Mouse (Mus musculus) MEL (cell line): ENCODE measurements around the gene Tatdn3. TPM values are rescaled to one million over a fixed set of nuclear protein-coding genes. Genes with fewer than 3 reads are reported as not detected.
A peak's percentile ranks its signal among the peaks of the same experiment; 100 is the strongest.

Experiments
- DNase-seq: peaks from one replicate; pipeline ENCODE4 v3.0.0; 2011; ENCODE audit warnings: low read depth, low spot score
- H3K27ac ChIP-seq: 2 replicates; pipeline ENCODE4 v1.5.1; 2012; ENCODE audit warnings: low read depth, mild to moderate bottlenecking, control low read depth, low read length, moderate library complexity; ENCODE audit not compliant: control insufficient read depth
- H3K27me3 ChIP-seq, 2 experiments: fragments of 150-350 bp in 1 of 2; sonication (generic) in 1 of 2; 2 replicates each; pipeline ENCODE4 v1.6.1; 2012; ENCODE audit warnings: low read length in 2 of 2, mild to moderate bottlenecking in 2 of 2, improper control_type of control experiment in 1 of 2, moderate library complexity in 1 of 2; ENCODE audit not compliant: insufficient read depth in 2 of 2, control insufficient read depth in 1 of 2
- H3K36me3 ChIP-seq, 2 experiments: 2 replicates each; pipeline ENCODE4 v1.6.1; 2012 to 2014; ENCODE audit warnings: low read length in 2 of 2, improper control_type of control experiment in 1 of 2, inconsistent platforms in 1 of 2, mild to moderate bottlenecking in 1 of 2; ENCODE audit not compliant: insufficient read depth in 2 of 2, control insufficient read depth in 1 of 2
- H3K4me1 ChIP-seq, 2 experiments: fragments of 150-350 bp in 1 of 2; sonication (generic) in 1 of 2; 2 replicates each; pipeline ENCODE4 v1.6.1; 2012; ENCODE audit warnings: low read length in 2 of 2, improper control_type of control experiment in 1 of 2, mild to moderate bottlenecking in 1 of 2; ENCODE audit not compliant: insufficient read depth in 2 of 2, control insufficient read depth in 1 of 2
- H3K4me3 ChIP-seq, 2 experiments: fragments of 150-350 bp in 1 of 2; sonication (generic) in 1 of 2; 2 replicates each; pipeline ENCODE4 v1.5.1; 2012; ENCODE audit warnings: low read depth in 2 of 2, low read length in 2 of 2, mild to moderate bottlenecking in 2 of 2, moderate library complexity in 2 of 2, control low read depth in 1 of 2, improper control_type of control experiment in 1 of 2; ENCODE audit not compliant: control insufficient read depth in 1 of 2, insufficient read depth in 1 of 2
- H3K79me2 ChIP-seq: 2 replicates; pipeline ENCODE4 v1.6.1; 2012; ENCODE audit warnings: mild to moderate bottlenecking, low read length, moderate library complexity; ENCODE audit not compliant: control insufficient read depth, poor library complexity, insufficient read depth
- H3K9ac ChIP-seq: 2 replicates; pipeline ENCODE4 v1.6.1; 2012; ENCODE audit warnings: low read depth, mild to moderate bottlenecking, control low read depth, low read length, moderate library complexity; ENCODE audit not compliant: control insufficient read depth, poor library complexity, severe bottlenecking
- H3K9me3 ChIP-seq: fragments of 150-350 bp; sonication (generic); replicated peaks from 2 replicates; pipeline ENCODE4 v1.6.1; 2012; ENCODE audit warnings: mild to moderate bottlenecking, low read length, improper control_type of control experiment, moderate library complexity; ENCODE audit not compliant: insufficient read depth
- BHLHE40 ChIP-seq: IDR thresholded peaks from 2 replicates; pipeline ENCODE4 v1.6.1; 2012; ENCODE audit warnings: low read depth, mild to moderate bottlenecking, inconsistent platforms, low read length, improper control_type of control experiment, borderline replicate concordance
- CHD1 ChIP-seq: IDR thresholded peaks from 2 replicates; pipeline ENCODE4 v1.6.1; 2012; ENCODE audit warnings: low read depth, mild to moderate bottlenecking, inconsistent platforms, low read length, improper control_type of control experiment
- CHD2 ChIP-seq: IDR thresholded peaks from 2 replicates; pipeline ENCODE4 v1.6.1; 2011; ENCODE audit warnings: low read length, improper control_type of control experiment
- CTCF ChIP-seq, 3 experiments: IDR thresholded peaks in 2 of 3; conservative IDR thresholded peaks in 1 of 3; 2 replicates each; pipeline ENCODE4 v1.5.1; 2011 to 2012; ENCODE audit warnings: low read length in 3 of 3, low read depth in 2 of 3, mild to moderate bottlenecking in 2 of 3, improper control_type of control experiment in 1 of 3, inconsistent platforms in 1 of 3, mixed read lengths in 1 of 3, moderate library complexity in 1 of 3; ENCODE audit not compliant: control insufficient read depth in 1 of 3, insufficient read depth in 1 of 3, poor library complexity in 1 of 3, severe bottlenecking in 1 of 3
- E2F4 ChIP-seq: IDR thresholded peaks from 2 replicates; pipeline ENCODE4 v1.6.1; 2011; ENCODE audit warnings: low read depth, low read length, improper control_type of control experiment, borderline replicate concordance
- ELF1 ChIP-seq: IDR thresholded peaks from 2 replicates; pipeline ENCODE4 v1.6.1; 2014; ENCODE audit warnings: low read depth, mild to moderate bottlenecking, inconsistent platforms, low read length, improper control_type of control experiment, moderate library complexity
- EP300 ChIP-seq, 2 experiments: IDR thresholded peaks; 2 replicates each; pipeline ENCODE4 v1.6.1; 2011; ENCODE audit warnings: improper control_type of control experiment in 2 of 2, low read length in 2 of 2, low read depth in 1 of 2, mild to moderate bottlenecking in 1 of 2
- ETS1 ChIP-seq: IDR thresholded peaks from 2 replicates; pipeline ENCODE4 v1.6.1; 2012; ENCODE audit warnings: low read depth, mild to moderate bottlenecking, inconsistent platforms, low read length, improper control_type of control experiment, moderate library complexity
- GABPA ChIP-seq: IDR thresholded peaks from 2 replicates; pipeline ENCODE4 v1.6.1; 2012; ENCODE audit warnings: low read depth, mild to moderate bottlenecking, inconsistent platforms, low read length, improper control_type of control experiment, moderate library complexity
- GATA1 ChIP-seq: IDR thresholded peaks from 2 replicates; pipeline ENCODE4 v1.6.1; 2011; ENCODE audit warnings: low read depth, low read length, improper control_type of control experiment
- JUND ChIP-seq: IDR thresholded peaks from 2 replicates; pipeline ENCODE4 v1.6.1; 2011; ENCODE audit warnings: low read depth, mild to moderate bottlenecking, improper control_type of control experiment, low read length
- KAT2A ChIP-seq: conservative IDR thresholded peaks from 2 replicates; pipeline ENCODE4 v1.6.1; 2012; ENCODE audit warnings: low read depth, low read length, improper control_type of control experiment, inconsistent platforms
- MAFK ChIP-seq: IDR thresholded peaks from 2 replicates; pipeline ENCODE4 v1.6.1; 2011; ENCODE audit warnings: low read depth, mild to moderate bottlenecking, low read length, improper control_type of control experiment, borderline replicate concordance
- MAX ChIP-seq: IDR thresholded peaks from 2 replicates; pipeline ENCODE4 v1.6.1; 2011; ENCODE audit warnings: low read length, improper control_type of control experiment
- MAZ ChIP-seq: IDR thresholded peaks from 2 replicates; pipeline ENCODE4 v1.6.1; 2012; ENCODE audit warnings: low read depth, mild to moderate bottlenecking, inconsistent platforms, low read length, improper control_type of control experiment
- MEF2A ChIP-seq: IDR thresholded peaks from 2 replicates; pipeline ENCODE4 v1.6.1; 2014; ENCODE audit warnings: low read depth, mild to moderate bottlenecking, inconsistent platforms, low read length, improper control_type of control experiment; ENCODE audit not compliant: poor library complexity, insufficient replicate concordance, severe bottlenecking; ENCODE audit errors: extremely low read depth
- MXI1 ChIP-seq: IDR thresholded peaks from 2 replicates; pipeline ENCODE4 v1.6.1; 2011; ENCODE audit warnings: mild to moderate bottlenecking, low read depth, low read length, improper control_type of control experiment
- MYB ChIP-seq: IDR thresholded peaks from 2 replicates; pipeline ENCODE4 v1.6.1; 2011; ENCODE audit warnings: mild to moderate bottlenecking, low read depth, low read length, improper control_type of control experiment
- POLR2A ChIP-seq, 2 experiments: IDR thresholded peaks; 2 replicates each; pipeline ENCODE4 v1.6.1; 2011 to 2012; ENCODE audit warnings: low read length in 2 of 2, mild to moderate bottlenecking in 2 of 2, control low read depth in 1 of 2, improper control_type of control experiment in 1 of 2, low read depth in 1 of 2, moderate library complexity in 1 of 2; ENCODE audit not compliant: control insufficient read depth in 1 of 2, insufficient read depth in 1 of 2, poor library complexity in 1 of 2
- POLR2AphosphoS2 ChIP-seq: IDR thresholded peaks from 2 replicates; pipeline ENCODE4 v1.6.1; 2011; ENCODE audit warnings: low read length, improper control_type of control experiment
- POLR2AphosphoS5 ChIP-seq: IDR thresholded peaks from 2 replicates; pipeline ENCODE4 v1.6.1; 2012; ENCODE audit warnings: low read depth, borderline replicate concordance, mild to moderate bottlenecking, inconsistent platforms, low read length, moderate library complexity, mixed read lengths
- RAD21 ChIP-seq: IDR thresholded peaks from 2 replicates; pipeline ENCODE4 v1.6.1; 2011; ENCODE audit warnings: mild to moderate bottlenecking, low read depth, low read length, improper control_type of control experiment
- RCOR1 ChIP-seq: IDR thresholded peaks from 2 replicates; pipeline ENCODE4 v1.6.1; 2012; ENCODE audit warnings: low read depth, mild to moderate bottlenecking, inconsistent platforms, low read length, improper control_type of control experiment
- SIN3A ChIP-seq: IDR thresholded peaks from 2 replicates; pipeline ENCODE4 v1.6.1; 2012; ENCODE audit warnings: low read length, improper control_type of control experiment, inconsistent platforms
- SMC3 ChIP-seq: IDR thresholded peaks from 2 replicates; pipeline ENCODE4 v1.6.1; 2011; ENCODE audit warnings: low read depth, low read length, improper control_type of control experiment
- TAL1 ChIP-seq: IDR thresholded peaks from 2 replicates; pipeline ENCODE4 v1.6.1; 2012; ENCODE audit warnings: mild to moderate bottlenecking, inconsistent platforms, low read length, moderate library complexity, mixed read lengths
- TBP ChIP-seq: IDR thresholded peaks from 2 replicates; pipeline ENCODE4 v1.8.0; 2011; ENCODE audit warnings: low read depth, low read length, improper control_type of control experiment
- TCF12 ChIP-seq: IDR thresholded peaks from 2 replicates; pipeline ENCODE4 v1.6.1; 2014; ENCODE audit warnings: low read depth, mild to moderate bottlenecking, inconsistent platforms, low read length, improper control_type of control experiment, moderate library complexity
- UBTF ChIP-seq: IDR thresholded peaks from 2 replicates; pipeline ENCODE4 v1.6.1; 2012; ENCODE audit warnings: low read depth, mild to moderate bottlenecking, inconsistent platforms, low read length, improper control_type of control experiment, moderate library complexity, borderline replicate concordance; ENCODE audit not compliant: insufficient read depth
- USF2 ChIP-seq, 2 experiments: IDR thresholded peaks; 2 replicates each; pipeline ENCODE4 v1.6.1; 2011 to 2012; ENCODE audit warnings: improper control_type of control experiment in 2 of 2, low read length in 2 of 2, borderline replicate concordance in 1 of 2, inconsistent platforms in 1 of 2, low read depth in 1 of 2, mild to moderate bottlenecking in 1 of 2; ENCODE audit not compliant: insufficient read depth in 1 of 2
- ZKSCAN1 ChIP-seq: IDR thresholded peaks from 2 replicates; pipeline ENCODE4 v1.6.1; 2012; ENCODE audit warnings: low read depth, mild to moderate bottlenecking, inconsistent platforms, low read length, improper control_type of control experiment, moderate library complexity
- ZMIZ1 ChIP-seq: IDR thresholded peaks from 2 replicates; pipeline ENCODE4 v1.6.1; 2012; ENCODE audit warnings: low read depth, mild to moderate bottlenecking, inconsistent platforms, low read length, improper control_type of control experiment, moderate library complexity
- polyA plus RNA-seq, 2 experiments: library from polyadenylated mRNA; stranded (reverse) in 1 of 2; unstranded in 1 of 2; fragments of >175 nt in 1 of 2; fragments of >200 nt in 1 of 2; gene quantifications; 2 replicates each; pipeline versions ENCODE4 v1.2.1 to v1.2.4; 2012; ENCODE audit warnings: low replicate concordance in 2 of 2, low read depth in 1 of 2; ENCODE audit not compliant: insufficient read length in 2 of 2, insufficient read depth in 1 of 2, missing spikeins in 1 of 2
- total RNA-seq: library from RNA; depleted of rRNA; stranded (reverse); fragments of 300-350 nt; gene quantifications from 2 replicates; pipeline ENCODE4 v1.2.3, GENCODE M21; 2012

Gene Tatdn3
- total and polyA plus RNA-seq, 3 experiments, result 14.5 to 19.0 TPM; not detected in 1

DNA sequence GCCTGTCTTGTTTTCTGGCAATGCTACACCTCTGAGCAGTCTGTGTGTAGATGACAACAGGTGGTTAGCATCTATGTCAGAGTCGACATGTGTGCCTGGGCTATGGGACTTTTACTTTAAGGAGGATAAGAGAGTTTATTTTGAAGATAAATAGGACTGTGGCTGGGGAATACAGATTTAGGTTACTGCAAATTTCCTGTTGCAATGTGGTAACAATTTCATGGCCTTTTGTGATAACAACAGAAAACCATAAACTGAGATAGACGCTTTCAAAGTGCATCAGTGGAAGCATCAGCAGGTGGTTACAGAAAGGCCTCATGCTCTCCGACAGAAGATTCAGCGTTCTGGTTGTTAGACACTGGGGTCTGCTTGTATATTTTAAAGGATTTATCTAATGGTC is 10.8 kb upstream of the Tatdn3 start:
- H3K27me3 ChIP-seq, result no peaks in the 10 kb centered on the region
- no peaks in the 10 kb centered on the region; the same call in 1 of the 2 replicates for H3K79me2 ChIP-seq
- no peak for DNase-seq
- H3K27ac ChIP-seq, result no peak overlapping the region
- no peaks in the 10 kb centered on the region for H3K9me3 ChIP-seq
- H3K9ac ChIP-seq, result no peak overlapping the region
- peaks cover 4 to 43% of the 10 kb centered on the region in 2 experiments; a peak in 3 of 4 replicates for H3K36me3 ChIP-seq
- peaks cover 4 to 5% of the 10 kb centered on the region in 2 experiments; a peak in 2 of 4 replicates for H3K4me1 ChIP-seq
- no peak overlapping the region for H3K4me3 ChIP-seq
- TF ChIP-seq CTCF (IDR thresholded peaks at IDR 0.05 in 2 of 3, conservative IDR thresholded peaks at IDR 0.05 in 1 of 3; ENCODE audit: control insufficient read depth in 1 of 3, insufficient read depth in 1 of 3, low read depth in 2 of 3, low read length in 3 of 3, poor library complexity in 1 of 3, severe bottlenecking in 1 of 3) (no peak), ZKSCAN1 (no peak), GABPA (no peak), E2F4 (no peak), POLR2AphosphoS2 (no peak), UBTF (no peak), USF2 (IDR thresholded peaks at IDR 0.05; ENCODE audit: borderline replicate concordance in 1 of 2, insufficient read depth in 1 of 2, low read depth in 1 of 2, low read length in 2 of 2) (no peak), POLR2AphosphoS5 (no peak), POLR2A (IDR thresholded peaks at IDR 0.05; ENCODE audit: control insufficient read depth in 1 of 2, insufficient read depth in 1 of 2, low read depth in 1 of 2, low read length in 2 of 2, poor library complexity in 1 of 2) (no peak), MYB (no peak), SMC3 (no peak), MAX (no peak), RCOR1 (peak; percentile 82; the same call in 1 of the 2 replicates), MEF2A (no peak), ZMIZ1 (no peak), MXI1 (peak; percentile 44; the same call in 1 of the 2 replicates), BHLHE40 (no peak), ELF1 (no peak), TCF12 (peak; percentile 78; the same call in 1 of the 2 replicates), EP300 (IDR thresholded peaks at IDR 0.05; ENCODE audit: low read depth in 1 of 2, low read length in 2 of 2) (peak; percentile 52 to 76; a peak in 3 of 4 replicates), SIN3A (peak; percentile 9; the same call in 1 of the 2 replicates), ETS1 (peak; percentile 44; the same call in 1 of the 2 replicates), CHD2 (no peak), KAT2A (no peak), MAFK (no peak), TBP (no peak), CHD1 (no peak), MAZ (no peak), GATA1 (peak; percentile 54), TAL1 (0 out of 2 replicates have a peak, but pooled peaks have one; percentile 16), RAD21 (no peak), JUND (no peak)
